Mouse (Mus musculus): Measurements from ENCODE around the gene Hsd17b2. TPM values are rescaled to one million over a fixed set of nuclear protein-coding genes. Genes with fewer than 3 reads are reported as not detected.

Gene Hsd17b2
- total RNA-seq, 2 experiments from 2014 or later = not detected

- ATAC-seq (replicated peaks; ENCODE audit: poor library complexity) = no peak
These were observed 69.6 kb downstream of the Hsd17b2 start for GRCm38 (mm10) chr8:117771115-117771836.

- peak; percentile 83 for ATAC-seq (replicated peaks; ENCODE audit: poor library complexity)
These were observed 70.4 kb downstream of the Hsd17b2 start for GRCm38 (mm10) chr8:117772126-117772525.

GRCm38 (mm10) chr8:117772597-117772996 is 70.9 kb downstream of the Hsd17b2 start:
- ATAC-seq (replicated peaks; ENCODE audit: poor library complexity) = peak; percentile 30

- no peak for ATAC-seq (replicated peaks; ENCODE audit: poor library complexity)
These were observed 73.9 kb downstream of the Hsd17b2 start for GRCm38 (mm10) chr8:117775626-117776025.

GRCm38 (mm10) chr8:117776075-117776474 is 74.4 kb downstream of the Hsd17b2 start:
- peak; percentile 73 for ATAC-seq (replicated peaks; ENCODE audit: poor library complexity)

GRCm38 (mm10) chr8:117778531-117779322 is 77.0 kb downstream of the Hsd17b2 start:
- no peak for ATAC-seq (replicated peaks; ENCODE audit: poor library complexity)

GRCm38 (mm10) chr8:117779344-117779743 is 77.6 kb downstream of the Hsd17b2 start:
- no peak for ATAC-seq (replicated peaks; ENCODE audit: poor library complexity)

- no peak for ATAC-seq (replicated peaks; ENCODE audit: poor library complexity)
These were observed 79.8 kb downstream of the Hsd17b2 start for GRCm38 (mm10) chr8:117781375-117782129.

GRCm38 (mm10) chr8:117783021-117783420 is 81.3 kb downstream of the Hsd17b2 start:
- no peak for ATAC-seq (replicated peaks; ENCODE audit: poor library complexity)

- no peak for ATAC-seq (replicated peaks; ENCODE audit: poor library complexity)
These were observed 84.7 kb downstream of the Hsd17b2 start for GRCm38 (mm10) chr8:117786428-117786827.

- ATAC-seq (replicated peaks; ENCODE audit: poor library complexity) = no peak
These were observed 91.0 kb downstream of the Hsd17b2 start for GRCm38 (mm10) chr8:117792616-117793144.

- ATAC-seq (replicated peaks; ENCODE audit: poor library complexity) = no peak
These were observed 92.9 kb downstream of the Hsd17b2 start for GRCm38 (mm10) chr8:117794581-117794980.

- no peak for ATAC-seq (replicated peaks; ENCODE audit: poor library complexity)
These were observed 94.8 kb downstream of the Hsd17b2 start for GRCm38 (mm10) chr8:117796464-117796863.

- no peak for ATAC-seq (replicated peaks; ENCODE audit: poor library complexity)
These were observed 96.4 kb downstream of the Hsd17b2 start for GRCm38 (mm10) chr8:117798066-117798465.

GRCm38 (mm10) chr8:117801443-117802298 is 100.0 kb downstream of the Hsd17b2 start, which contains the start of gene Mphosph6:
Gene Mphosph6, minus strand, starts transcription at chr8:117801943.
- peak; percentile 90 for ATAC-seq (replicated peaks; ENCODE audit: poor library complexity)

- ATAC-seq (replicated peaks; ENCODE audit: poor library complexity) = peak; percentile 20; the same call in 1 of the 2 replicates
These were observed 100.6 kb downstream of the Hsd17b2 start for GRCm38 (mm10) chr8:117802299-117802689.

GRCm38 (mm10) chr8:117805419-117805818 is 103.7 kb downstream of the Hsd17b2 start:
- no peak for ATAC-seq (replicated peaks; ENCODE audit: poor library complexity)

Data from megakaryocyte progenitor cell, adult 5-6 weeks (primary cell).